Mouse (Mus musculus) embryonic facial prominence, embryonic 10.5 days (tissue): ENCODE results near the gene Abcf3. TPM values are rescaled to one million over a fixed set of nuclear protein-coding genes. Genes with fewer than 3 reads are reported as not detected.

Source experiments
- DNase-seq: peaks from one replicate; pipeline ENCODE4 v3.0.0-alpha.2; 2017; ENCODE audit warnings: low spot score
- H3K27ac ChIP-seq: fragments of 300-500 bp; sonication (generic); replicated peaks from 2 replicates; pipeline ENCODE4 v1.5.1; 2016; ENCODE audit warnings: mild to moderate bottlenecking
- H3K27me3 ChIP-seq: fragments of 300-500 bp; sonication (generic); replicated peaks from 2 replicates; pipeline ENCODE4 v1.6.1; 2016; ENCODE audit warnings: low read depth, mild to moderate bottlenecking; ENCODE audit not compliant: poor library complexity, severe bottlenecking
- H3K36me3 ChIP-seq: fragments of 300-500 bp; sonication (generic); replicated peaks from 2 replicates; pipeline ENCODE4 v1.6.1; 2016; ENCODE audit warnings: mild to moderate bottlenecking, moderate library complexity
- H3K4me1 ChIP-seq: fragments of 300-500 bp; sonication (generic); 2 replicates; pipeline ENCODE4 v1.6.1; 2016
- H3K4me3 ChIP-seq: fragments of 300-500 bp; sonication (generic); 2 replicates; pipeline ENCODE4 v1.5.1; 2016; ENCODE audit warnings: mild to moderate bottlenecking, moderate library complexity
- H3K9me3 ChIP-seq: fragments of 300-500 bp; sonication (generic); 2 replicates; pipeline ENCODE4 v1.6.1; 2016; ENCODE audit warnings: mild to moderate bottlenecking
- WGBS: fragments of 180-500 bp; shearing (Covaris S2); methylation state at CpG from one replicate; pipeline ENCODE4 v1.1.7; 2016; 5-methylcytosine and 5-hydroxymethylcytosine counted together
- microRNA counts: library from miRNA; unstranded; fragments of <30 nt; microRNA quantifications from one replicate; lab custom pipeline; 2017
- microRNA-seq: library from miRNA; unstranded; fragments of <30 nt; microRNA quantifications from one replicate; pipeline ENCODE4, GENCODE M21; 2017
- polyA plus RNA-seq: library from polyadenylated mRNA; unstranded; fragments of >200 nt; fragmentation: Nextera tagmentation; extraction: Ambion mirVana; gene quantifications from 2 replicates; pipeline ENCODE4 v1.2.1, GENCODE M21; 2016

Abcf3 gene
- polyA plus RNA-seq, 1 experiment from 2014 or later: 57.2 TPM

- 83% methylated on average over 5 of the region's 5 CpGs for WGBS
Observed at GRCm38 (mm10) chr16:20600511-20600910, 52.1 kb downstream of the Abcf3 start.

GRCm38 (mm10) chr16:20604705-20605104 lies 56.3 kb downstream of the Abcf3 start:
- 85% methylated on average over 9 of the region's 9 CpGs for WGBS
- peaks cover 53% of the 10 kb centered on the region for H3K36me3 ChIP-seq
- no peak for DNase-seq

More at GRCm38 (mm10) chr16:20600511-20600910, 52.1 kb downstream of the Abcf3 start:
- no peak for DNase-seq
- H3K4me3 ChIP-seq: no peak overlapping the region
- no peaks in the 10 kb centered on the region for H3K9me3 ChIP-seq
- H3K27me3 ChIP-seq: peaks cover 8% of the 10 kb centered on the region
- H3K4me1 ChIP-seq: peaks cover 5% of the 10 kb centered on the region; the same call in 1 of the 2 replicates
- H3K27ac ChIP-seq: no peak overlapping the region
- H3K36me3 ChIP-seq: peaks cover 19% of the 10 kb centered on the region

GRCm38 (mm10) chr16:20610501-20611356 lies 62.4 kb downstream of the Abcf3 start:
- DNase-seq: peak; percentile 87

More at GRCm38 (mm10) chr16:20604705-20605104, 56.3 kb downstream of the Abcf3 start:
- peaks cover 12% of the 10 kb centered on the region for H3K4me1 ChIP-seq
- no peaks in the 10 kb centered on the region for H3K27me3 ChIP-seq
- H3K27ac ChIP-seq: no peak overlapping the region
- H3K4me3 ChIP-seq: no peak overlapping the region
- H3K9me3 ChIP-seq: no peaks in the 10 kb centered on the region

More at GRCm38 (mm10) chr16:20610501-20611356, 62.4 kb downstream of the Abcf3 start:
- Histone ChIP-seq H3K36me3 (peaks cover 37% of the 10 kb centered on the region), H3K27ac (peak overlapping the region; percentile 95), H3K27me3 (no peaks in the 10 kb centered on the region), H3K9me3 (no peaks in the 10 kb centered on the region), H3K4me1 (peaks cover 28% of the 10 kb centered on the region), H3K4me3 (peak overlapping the region; percentile 88)
- WGBS: under 1% methylated on average over 28 of the region's 28 CpGs

MicroRNAs encoded within 50 kb of the gene (microRNA counts, 519-probe panel; counts per million panel counts)
- microRNA mmu-miR-1224 (lab: Ali Mortazavi, UCI): 5,722 counts per million, percentile 92 among the panel's probes with 10 or more counts

Small RNA genes within 50 kb of the gene (microRNA-seq; reads per million reads assigned to microRNA genes)
- gene Mir1224: 2.1 reads per million

Other genes starting within 250 kb of the Abcf3 start
- 128 and 135 TPM in 2 replicates for gene Parl, start 246.2 kb upstream of the Abcf3 start, polyA plus RNA-seq
- gene Cyp2ab1, start 223.2 kb upstream of the Abcf3 start, polyA plus RNA-seq: not detected in 2 replicates
- gene Abcc5, start 122.2 kb upstream of the Abcf3 start, polyA plus RNA-seq: 63.9 and 64.3 TPM in 2 replicates
- gene Eif2b5, start 49.8 kb upstream of the Abcf3 start, polyA plus RNA-seq: 157 and 169 TPM in 2 replicates
- gene Dvl3, start 31.6 kb upstream of the Abcf3 start, polyA plus RNA-seq: 33.0 and 35.1 TPM in 2 replicates
- 604 and 650 TPM in 2 replicates for gene Ap2m1, start 13.1 kb upstream of the Abcf3 start, polyA plus RNA-seq
- 2.0 and 3.0 TPM in 2 replicates for gene Vwa5b2, start 40.9 kb downstream of the Abcf3 start, polyA plus RNA-seq
- gene Eef1akmt4, start 63.0 kb downstream of the Abcf3 start, polyA plus RNA-seq: 45.0 and 45.8 TPM in 2 replicates
- 0.49 TPM in 1 of 2 replicates, not detected in the other for gene Gm49333, start 63.0 kb downstream of the Abcf3 start, polyA plus RNA-seq
- gene Alg3, start 63.2 kb downstream of the Abcf3 start, polyA plus RNA-seq: 53.9 and 59.2 TPM in 2 replicates
- gene Camk2n2, start 72.7 kb downstream of the Abcf3 start, polyA plus RNA-seq: 1.4 TPM in 2 replicates
- 3.3 and 4.1 TPM in 2 replicates for gene Ece2, start 81.3 kb downstream of the Abcf3 start, polyA plus RNA-seq
- 520 and 530 TPM in 2 replicates for gene Psmd2, start 103.1 kb downstream of the Abcf3 start, polyA plus RNA-seq
- gene Eif4g1, start 119.7 kb downstream of the Abcf3 start, polyA plus RNA-seq: 251 and 260 TPM in 2 replicates
- 2.9 and 4.8 TPM in 2 replicates for gene Fam131a, start 144.7 kb downstream of the Abcf3 start, polyA plus RNA-seq
- 151 and 153 TPM in 2 replicates for gene Polr2h, start 169.1 kb downstream of the Abcf3 start, polyA plus RNA-seq
- gene Clcn2, start 169.2 kb downstream of the Abcf3 start, polyA plus RNA-seq: 13.9 and 15.9 TPM in 2 replicates
- gene Chrd, start 184.6 kb downstream of the Abcf3 start, polyA plus RNA-seq: 1.3 and 1.4 TPM in 2 replicates
- 0.44 and 0.72 TPM in 2 replicates for gene Thpo, start 185.9 kb downstream of the Abcf3 start, polyA plus RNA-seq